Mouse (Mus musculus) MEL (cell line): Measurements from ENCODE around the gene Kmo. TPM values are rescaled to one million over a fixed set of nuclear protein-coding genes. Genes with fewer than 3 reads are reported as not detected.

Source experiments
- DNase-seq: peaks from one replicate; pipeline ENCODE4 v3.0.0; 2011; ENCODE audit warnings: low read depth, low spot score
- H3K27ac ChIP-seq: 2 replicates; pipeline ENCODE4 v1.5.1; 2012; ENCODE audit warnings: low read depth, mild to moderate bottlenecking, control low read depth, low read length, moderate library complexity; ENCODE audit not compliant: control insufficient read depth
- H3K27me3 ChIP-seq, 2 experiments: fragments of 150-350 bp in 1 of 2; sonication (generic) in 1 of 2; 2 replicates each; pipeline ENCODE4 v1.6.1; 2012; ENCODE audit warnings: low read length in 2 of 2, mild to moderate bottlenecking in 2 of 2, improper control_type of control experiment in 1 of 2, moderate library complexity in 1 of 2; ENCODE audit not compliant: insufficient read depth in 2 of 2, control insufficient read depth in 1 of 2
- H3K36me3 ChIP-seq, 2 experiments: 2 replicates each; pipeline ENCODE4 v1.6.1; 2012 to 2014; ENCODE audit warnings: low read length in 2 of 2, improper control_type of control experiment in 1 of 2, inconsistent platforms in 1 of 2, mild to moderate bottlenecking in 1 of 2; ENCODE audit not compliant: insufficient read depth in 2 of 2, control insufficient read depth in 1 of 2
- H3K4me1 ChIP-seq, 2 experiments: fragments of 150-350 bp in 1 of 2; sonication (generic) in 1 of 2; 2 replicates each; pipeline ENCODE4 v1.6.1; 2012; ENCODE audit warnings: low read length in 2 of 2, improper control_type of control experiment in 1 of 2, mild to moderate bottlenecking in 1 of 2; ENCODE audit not compliant: insufficient read depth in 2 of 2, control insufficient read depth in 1 of 2
- H3K4me3 ChIP-seq, 2 experiments: fragments of 150-350 bp in 1 of 2; sonication (generic) in 1 of 2; 2 replicates each; pipeline ENCODE4 v1.5.1; 2012; ENCODE audit warnings: low read depth in 2 of 2, low read length in 2 of 2, mild to moderate bottlenecking in 2 of 2, moderate library complexity in 2 of 2, control low read depth in 1 of 2, improper control_type of control experiment in 1 of 2; ENCODE audit not compliant: control insufficient read depth in 1 of 2, insufficient read depth in 1 of 2
- H3K79me2 ChIP-seq: 2 replicates; pipeline ENCODE4 v1.6.1; 2012; ENCODE audit warnings: mild to moderate bottlenecking, low read length, moderate library complexity; ENCODE audit not compliant: control insufficient read depth, poor library complexity, insufficient read depth
- H3K9ac ChIP-seq: 2 replicates; pipeline ENCODE4 v1.6.1; 2012; ENCODE audit warnings: low read depth, mild to moderate bottlenecking, control low read depth, low read length, moderate library complexity; ENCODE audit not compliant: control insufficient read depth, poor library complexity, severe bottlenecking
- H3K9me3 ChIP-seq: fragments of 150-350 bp; sonication (generic); replicated peaks from 2 replicates; pipeline ENCODE4 v1.6.1; 2012; ENCODE audit warnings: mild to moderate bottlenecking, low read length, improper control_type of control experiment, moderate library complexity; ENCODE audit not compliant: insufficient read depth
- CHD1 ChIP-seq: IDR thresholded peaks from 2 replicates; pipeline ENCODE4 v1.6.1; 2012; ENCODE audit warnings: low read depth, mild to moderate bottlenecking, inconsistent platforms, low read length, improper control_type of control experiment
- CTCF ChIP-seq, 3 experiments: IDR thresholded peaks in 2 of 3; conservative IDR thresholded peaks in 1 of 3; 2 replicates each; pipeline ENCODE4 v1.5.1; 2011 to 2012; ENCODE audit warnings: low read length in 3 of 3, low read depth in 2 of 3, mild to moderate bottlenecking in 2 of 3, improper control_type of control experiment in 1 of 3, inconsistent platforms in 1 of 3, mixed read lengths in 1 of 3, moderate library complexity in 1 of 3; ENCODE audit not compliant: control insufficient read depth in 1 of 3, insufficient read depth in 1 of 3, poor library complexity in 1 of 3, severe bottlenecking in 1 of 3
- E2F4 ChIP-seq: IDR thresholded peaks from 2 replicates; pipeline ENCODE4 v1.6.1; 2011; ENCODE audit warnings: low read depth, low read length, improper control_type of control experiment, borderline replicate concordance
- JUND ChIP-seq: IDR thresholded peaks from 2 replicates; pipeline ENCODE4 v1.6.1; 2011; ENCODE audit warnings: low read depth, mild to moderate bottlenecking, improper control_type of control experiment, low read length
- KAT2A ChIP-seq: conservative IDR thresholded peaks from 2 replicates; pipeline ENCODE4 v1.6.1; 2012; ENCODE audit warnings: low read depth, low read length, improper control_type of control experiment, inconsistent platforms
- MEF2A ChIP-seq: IDR thresholded peaks from 2 replicates; pipeline ENCODE4 v1.6.1; 2014; ENCODE audit warnings: low read depth, mild to moderate bottlenecking, inconsistent platforms, low read length, improper control_type of control experiment; ENCODE audit not compliant: poor library complexity, insufficient replicate concordance, severe bottlenecking; ENCODE audit errors: extremely low read depth
- MYB ChIP-seq: IDR thresholded peaks from 2 replicates; pipeline ENCODE4 v1.6.1; 2011; ENCODE audit warnings: mild to moderate bottlenecking, low read depth, low read length, improper control_type of control experiment
- MYC ChIP-seq: IDR thresholded peaks from 2 replicates; pipeline ENCODE4 v1.6.1; 2011; ENCODE audit warnings: low read depth, mild to moderate bottlenecking, low read length, improper control_type of control experiment, moderate library complexity
- NELFE ChIP-seq: IDR thresholded peaks from 2 replicates; pipeline ENCODE4 v1.6.1; 2011; ENCODE audit warnings: low read depth, low read length, improper control_type of control experiment
- NRF1 ChIP-seq: IDR thresholded peaks from 2 replicates; pipeline ENCODE4 v1.6.1; 2014; ENCODE audit warnings: low read depth, mild to moderate bottlenecking, inconsistent platforms, low read length, improper control_type of control experiment, moderate library complexity; ENCODE audit not compliant: poor library complexity, insufficient read depth, severe bottlenecking
- POLR2A ChIP-seq, 2 experiments: IDR thresholded peaks; 2 replicates each; pipeline ENCODE4 v1.6.1; 2011 to 2012; ENCODE audit warnings: low read length in 2 of 2, mild to moderate bottlenecking in 2 of 2, control low read depth in 1 of 2, improper control_type of control experiment in 1 of 2, low read depth in 1 of 2, moderate library complexity in 1 of 2; ENCODE audit not compliant: control insufficient read depth in 1 of 2, insufficient read depth in 1 of 2, poor library complexity in 1 of 2
- POLR2AphosphoS2 ChIP-seq: IDR thresholded peaks from 2 replicates; pipeline ENCODE4 v1.6.1; 2011; ENCODE audit warnings: low read length, improper control_type of control experiment
- UBTF ChIP-seq: IDR thresholded peaks from 2 replicates; pipeline ENCODE4 v1.6.1; 2012; ENCODE audit warnings: low read depth, mild to moderate bottlenecking, inconsistent platforms, low read length, improper control_type of control experiment, moderate library complexity, borderline replicate concordance; ENCODE audit not compliant: insufficient read depth
- USF2 ChIP-seq, 2 experiments: IDR thresholded peaks; 2 replicates each; pipeline ENCODE4 v1.6.1; 2011 to 2012; ENCODE audit warnings: improper control_type of control experiment in 2 of 2, low read length in 2 of 2, borderline replicate concordance in 1 of 2, inconsistent platforms in 1 of 2, low read depth in 1 of 2, mild to moderate bottlenecking in 1 of 2; ENCODE audit not compliant: insufficient read depth in 1 of 2
- ZKSCAN1 ChIP-seq: IDR thresholded peaks from 2 replicates; pipeline ENCODE4 v1.6.1; 2012; ENCODE audit warnings: low read depth, mild to moderate bottlenecking, inconsistent platforms, low read length, improper control_type of control experiment, moderate library complexity
- ZMIZ1 ChIP-seq: IDR thresholded peaks from 2 replicates; pipeline ENCODE4 v1.6.1; 2012; ENCODE audit warnings: low read depth, mild to moderate bottlenecking, inconsistent platforms, low read length, improper control_type of control experiment, moderate library complexity
- ZNF384 ChIP-seq: IDR thresholded peaks from 2 replicates; pipeline ENCODE4 v1.6.1; 2012; ENCODE audit warnings: low read depth, mild to moderate bottlenecking, inconsistent platforms, low read length, improper control_type of control experiment
- polyA plus RNA-seq, 2 experiments: library from polyadenylated mRNA; stranded (reverse) in 1 of 2; unstranded in 1 of 2; fragments of >175 nt in 1 of 2; fragments of >200 nt in 1 of 2; gene quantifications; 2 replicates each; pipeline versions ENCODE4 v1.2.1 to v1.2.4; 2012; ENCODE audit warnings: low replicate concordance in 2 of 2, low read depth in 1 of 2; ENCODE audit not compliant: insufficient read length in 2 of 2, insufficient read depth in 1 of 2, missing spikeins in 1 of 2
- total RNA-seq: library from RNA; depleted of rRNA; stranded (reverse); fragments of 300-350 nt; gene quantifications from 2 replicates; pipeline ENCODE4 v1.2.3, GENCODE M21; 2012

Kmo gene
- total and polyA plus RNA-seq, 3 experiments = 0.27 to 1.6 TPM; not detected in 1

GRCm38 (mm10) chr1:175574129-175574528 lies 46.1 kb upstream of the Kmo start (continued):
- TF ChIP-seq POLR2A (IDR thresholded peaks at IDR 0.05; ENCODE audit: control insufficient read depth in 1 of 2, insufficient read depth in 1 of 2, low read depth in 1 of 2, low read length in 2 of 2, poor library complexity in 1 of 2) (no peak), USF2 (IDR thresholded peaks at IDR 0.05; ENCODE audit: borderline replicate concordance in 1 of 2, insufficient read depth in 1 of 2, low read depth in 1 of 2, low read length in 2 of 2) (no peak), NELFE (no peak), JUND (no peak), KAT2A (no peak), MEF2A (no peak), ZKSCAN1 (no peak), MYB (0 out of 2 replicates have a peak, but pooled peaks have one; percentile 9), ZNF384 (no peak), CTCF (IDR thresholded peaks at IDR 0.05 in 2 of 3, conservative IDR thresholded peaks at IDR 0.05 in 1 of 3; ENCODE audit: control insufficient read depth in 1 of 3, insufficient read depth in 1 of 3, low read depth in 2 of 3, low read length in 3 of 3, poor library complexity in 1 of 3, severe bottlenecking in 1 of 3) (no peak), E2F4 (no peak), NRF1 (no peak), ZMIZ1 (no peak), UBTF (no peak)
- TF ChIP-seq, all 39 proteins: peak for 9

DNA sequence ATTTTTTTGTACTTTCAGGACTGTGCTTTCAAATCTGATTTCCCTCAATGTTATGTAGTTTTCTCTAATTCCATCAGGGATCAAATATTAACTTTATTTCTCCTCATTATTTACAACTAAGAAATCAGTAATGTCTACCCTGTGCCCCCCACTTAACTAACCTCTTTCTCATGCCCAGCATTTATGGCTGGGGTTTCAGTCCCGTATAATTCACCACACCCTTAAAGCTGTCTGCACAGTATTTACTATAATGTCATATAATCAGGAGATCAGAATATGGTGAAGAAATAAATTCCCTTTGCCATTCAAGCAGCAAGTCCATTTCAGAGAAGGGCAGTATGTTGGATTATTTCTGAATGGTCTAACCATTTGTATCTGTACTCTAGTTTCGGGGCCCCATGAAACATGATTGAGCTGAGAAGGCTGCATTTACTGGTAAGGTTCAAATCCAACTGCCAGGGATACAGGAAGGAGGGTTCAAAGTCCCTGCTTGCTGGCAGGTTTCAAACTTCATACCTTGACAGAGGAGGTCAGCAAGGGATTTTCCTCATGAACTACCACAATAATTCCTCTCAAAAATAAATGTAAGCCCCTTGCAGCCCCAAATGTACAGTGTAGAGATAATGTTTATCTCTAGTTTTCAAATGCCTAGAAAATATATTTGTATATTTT lies 41.6 kb upstream of the Kmo start:
- Histone ChIP-seq H3K4me1 (peaks cover 0 to 3% of the 10 kb centered on the region in 2 experiments; a peak in 2 of 4 replicates), H3K9ac (no peak overlapping the region), H3K9me3 (no peaks in the 10 kb centered on the region), H3K36me3 (peaks cover 0 to 5% of the 10 kb centered on the region in 2 experiments; a peak in 1 of 4 replicates), H3K27ac (no peak overlapping the region), H3K4me3 (no peak overlapping the region), H3K79me2 (no peaks in the 10 kb centered on the region), H3K27me3 (no peaks in the 10 kb centered on the region)
- no peak for TF ChIP-seq POLR2AphosphoS2
- TF ChIP-seq CHD1 = no peak
- TF ChIP-seq MYC = no peak
- TF ChIP-seq ZKSCAN1 = no peak
- DNase-seq = no peak
